Mouse (Mus musculus) cerebellum, adult 2 months (tissue): Measurements from ENCODE around the gene Fbp2.

Experiments used
- CTCF ChIP-seq: fragments of 200-500 bp; IDR thresholded peaks from 2 replicates; pipeline ENCODE4 v1.5.1; 2011; ENCODE audit warnings: low read depth, mild to moderate bottlenecking, control low read depth, low read length, moderate library complexity, borderline replicate concordance; ENCODE audit not compliant: insufficient read depth
- POLR2A ChIP-seq: fragments of 200-500 bp; IDR thresholded peaks from 2 replicates; pipeline ENCODE4 v1.6.1; 2011; ENCODE audit warnings: low read length, control low read depth, borderline replicate concordance; ENCODE audit not compliant: insufficient read depth

- no peak for TF ChIP-seq POLR2A
- TF ChIP-seq CTCF, result no peak
These were observed at the start of gene Fbp2 for GRCm38 (mm10) chr13:62857941-62858915.
